Mouse (Mus musculus) urinary bladder, postnatal 25 days (tissue): ENCODE results near the gene Nfatc4.

Source experiments
- DNase-seq: peaks from one replicate; pipeline ENCODE4 v3.0.0; 2022; ENCODE audit warnings: low spot score

Gene Nfatc4

DNA sequence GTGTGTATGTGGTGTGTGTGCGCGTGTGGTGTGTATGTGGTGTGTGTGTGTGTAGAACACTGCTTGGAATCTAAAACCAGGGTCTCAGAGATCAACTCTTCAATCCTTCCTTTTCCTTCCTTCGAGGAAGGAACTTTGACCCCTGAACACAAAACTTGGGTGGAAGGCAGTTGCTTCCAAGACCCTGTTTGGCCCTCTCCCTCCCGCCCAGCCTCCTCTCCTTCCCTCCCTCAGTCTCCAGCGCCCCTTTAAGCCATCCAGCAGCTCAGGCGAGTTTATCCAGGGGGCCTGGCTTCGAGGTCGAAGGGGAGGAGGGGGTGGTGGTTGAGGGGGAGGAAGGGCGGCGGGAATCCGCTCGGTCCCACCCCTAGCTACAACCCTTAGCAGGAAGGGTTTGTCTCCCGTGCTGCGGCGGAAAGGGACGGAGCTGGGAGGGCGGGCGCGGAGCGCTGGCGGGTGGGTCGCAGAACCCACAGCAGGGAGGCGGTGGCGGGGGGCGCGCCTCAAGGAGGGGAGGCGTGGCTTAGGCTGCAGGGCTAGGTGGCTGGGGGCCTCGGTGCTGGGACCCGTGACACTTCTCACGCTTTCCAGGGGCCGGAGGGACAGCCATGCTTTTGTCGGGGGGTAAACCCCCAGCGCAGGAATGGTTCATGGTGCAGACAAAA lies 30.8 kb downstream of the Nfatc4 start, which contains the start of gene Nynrin:
Gene Nynrin (plus strand): TSS at position 390 of the 665 bp plus-strand sequence.
- peak; percentile 39 for DNase-seq

DNA sequence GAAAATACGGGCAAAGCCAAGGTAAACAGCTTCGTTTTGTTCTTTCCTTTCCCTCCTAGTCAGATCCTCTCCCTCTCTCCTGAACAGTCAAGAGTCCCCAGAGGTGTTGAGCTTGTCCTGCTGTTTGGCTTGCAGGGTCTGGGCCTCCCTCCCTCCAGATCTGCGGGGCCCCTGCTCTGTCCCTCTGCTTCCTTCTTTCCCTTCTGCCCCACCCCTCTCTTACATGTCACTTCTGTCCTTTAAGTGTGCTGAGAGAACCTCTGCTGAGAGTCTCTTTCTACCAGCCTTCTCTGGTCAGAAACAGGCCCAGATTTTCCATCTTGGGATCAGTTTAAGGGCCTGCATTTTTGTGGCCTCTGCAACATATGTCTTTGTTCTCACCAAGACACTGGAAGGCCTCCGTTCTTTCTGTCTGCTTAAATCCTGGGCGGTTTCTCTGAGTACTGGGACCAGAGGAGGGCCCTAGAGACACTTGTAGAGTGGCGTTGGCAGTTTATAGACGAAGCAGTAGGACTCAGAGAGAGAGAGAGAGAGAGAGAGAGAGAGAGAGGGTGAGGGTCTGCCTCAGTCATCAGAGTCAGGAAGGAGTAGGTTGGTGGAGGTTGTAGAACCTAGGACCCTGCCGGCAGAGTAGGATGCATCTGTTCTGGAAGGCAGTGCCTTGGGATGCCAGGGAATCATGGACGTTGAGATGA lies 31.6 kb downstream of the Nfatc4 start:
- no peak for DNase-seq

DNA sequence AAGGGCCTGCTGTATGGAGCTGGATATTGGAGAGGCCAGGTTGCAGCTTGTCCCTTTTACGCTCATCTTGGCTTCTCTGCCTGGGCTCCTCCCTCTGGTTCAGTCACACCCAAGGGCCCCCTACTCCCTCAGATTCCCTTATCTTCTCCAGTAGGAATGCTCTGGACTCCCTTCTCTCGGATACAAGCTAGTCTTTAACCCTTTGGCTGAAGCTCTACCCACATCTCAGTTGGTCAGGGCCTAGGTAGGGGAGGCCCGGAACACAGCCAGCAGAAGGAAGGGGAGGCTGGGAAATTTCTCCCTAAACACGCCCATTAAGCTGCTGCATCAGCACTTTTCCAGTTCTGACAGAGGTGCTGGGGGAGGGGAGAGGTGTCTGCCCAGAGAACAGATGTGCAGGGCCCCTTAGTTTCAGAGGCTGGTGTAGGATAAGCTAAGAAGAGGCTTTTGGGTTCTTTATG lies 32.2 kb downstream of the Nfatc4 start:
- DNase-seq = no peak

DNA sequence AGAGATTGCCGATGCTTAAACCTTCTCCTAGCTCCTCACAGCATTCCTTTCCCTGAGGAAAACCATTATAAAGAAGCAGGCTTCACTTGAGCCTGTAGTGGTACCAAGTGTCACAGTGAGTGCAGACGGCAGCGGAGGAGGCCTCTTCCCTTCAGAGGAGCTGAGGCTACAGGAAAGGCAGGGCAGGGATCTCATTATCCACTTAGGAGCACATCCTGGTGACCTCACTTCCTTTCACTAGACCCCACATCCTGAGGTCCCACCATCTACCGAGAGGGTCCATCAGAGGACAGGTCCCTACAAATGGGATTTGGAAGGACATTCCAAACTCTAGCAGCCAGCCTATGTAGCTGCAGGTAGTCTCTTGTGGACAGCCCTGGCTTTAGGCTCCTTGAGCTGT lies 34.6 kb downstream of the Nfatc4 start:
- no peak for DNase-seq

DNA sequence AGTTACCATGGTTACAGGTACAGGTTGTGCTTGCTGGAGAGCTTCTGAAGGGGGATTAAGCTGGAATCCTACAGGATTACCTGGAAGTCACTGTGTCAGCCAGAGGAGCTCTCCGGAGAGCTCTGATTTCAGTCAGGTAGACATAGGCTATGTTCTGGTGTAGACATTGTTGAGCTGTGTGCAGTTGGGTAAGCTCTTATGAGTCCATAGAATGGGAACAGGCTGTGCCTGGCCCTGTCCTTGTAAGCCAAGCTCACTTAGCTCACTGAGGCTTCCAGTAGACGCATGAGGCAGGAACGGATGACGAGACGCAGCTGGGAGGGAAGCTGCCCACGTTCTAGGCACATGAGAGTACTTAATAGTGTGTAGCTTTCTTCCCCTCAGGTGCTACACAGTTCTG lies 39.2 kb downstream of the Nfatc4 start:
- peak; percentile 3 for DNase-seq

DNA sequence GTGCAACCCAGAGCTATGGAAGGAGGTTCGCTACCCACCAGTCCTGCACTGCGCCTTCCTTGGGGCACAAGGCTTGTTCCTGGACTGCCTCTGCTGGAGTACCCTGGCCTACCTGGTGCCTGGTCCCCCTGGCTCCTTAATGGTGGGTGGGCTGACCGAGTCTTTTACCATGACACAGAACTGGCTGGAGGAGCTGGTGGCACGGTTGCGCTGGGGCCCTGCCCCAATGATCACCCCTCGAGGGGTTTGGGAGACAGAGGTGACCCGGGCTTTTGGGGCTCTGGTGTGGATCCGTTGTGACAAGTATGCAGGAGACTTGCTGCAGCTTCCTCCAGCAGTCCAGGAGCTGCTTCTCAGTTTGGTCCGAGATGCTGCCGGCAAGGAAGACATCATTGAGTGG lies 40.0 kb downstream of the Nfatc4 start:
- DNase-seq = no peak

DNA sequence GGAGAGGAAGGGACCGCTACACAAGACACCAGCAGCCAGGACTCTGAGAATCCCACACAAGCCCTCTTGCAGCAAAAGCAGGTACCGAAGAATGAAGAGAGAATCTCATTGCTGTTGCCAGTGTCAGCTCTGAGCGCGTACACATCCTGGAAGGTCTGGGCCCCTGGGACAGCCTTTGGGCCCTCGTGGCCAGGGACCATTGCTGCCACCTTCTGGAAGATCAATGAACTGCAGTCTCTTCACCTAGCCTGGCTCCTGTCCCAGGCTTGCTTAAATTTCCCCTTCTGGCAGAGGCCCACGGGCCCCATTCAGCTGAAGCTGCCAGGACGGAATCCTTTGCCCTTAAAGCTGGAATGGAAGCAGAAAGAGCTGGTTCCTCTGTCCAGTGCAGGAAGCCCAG lies 40.8 kb downstream of the Nfatc4 start:
- DNase-seq = peak; percentile 73

DNA sequence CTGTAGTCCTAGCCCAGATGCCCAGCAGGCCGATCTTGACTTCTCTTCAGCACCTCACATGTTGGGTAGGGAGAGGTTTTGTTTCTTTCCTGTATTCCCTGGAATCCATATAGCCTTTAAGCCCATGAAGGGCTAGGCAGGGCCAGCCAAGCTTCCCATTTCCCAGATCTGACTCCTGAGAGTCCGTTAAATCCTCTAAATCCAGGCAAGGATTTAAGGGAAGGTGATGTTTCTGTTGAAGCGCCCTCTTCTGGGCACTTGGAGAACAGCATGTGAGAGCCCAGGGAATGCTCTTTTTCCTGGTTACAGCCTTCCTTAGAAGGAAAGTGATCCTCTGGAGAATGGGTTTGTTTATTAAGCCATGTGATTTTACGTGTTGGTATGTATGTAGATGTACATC lies 44.0 kb downstream of the Nfatc4 start:
- DNase-seq = peak; percentile 58

DNA sequence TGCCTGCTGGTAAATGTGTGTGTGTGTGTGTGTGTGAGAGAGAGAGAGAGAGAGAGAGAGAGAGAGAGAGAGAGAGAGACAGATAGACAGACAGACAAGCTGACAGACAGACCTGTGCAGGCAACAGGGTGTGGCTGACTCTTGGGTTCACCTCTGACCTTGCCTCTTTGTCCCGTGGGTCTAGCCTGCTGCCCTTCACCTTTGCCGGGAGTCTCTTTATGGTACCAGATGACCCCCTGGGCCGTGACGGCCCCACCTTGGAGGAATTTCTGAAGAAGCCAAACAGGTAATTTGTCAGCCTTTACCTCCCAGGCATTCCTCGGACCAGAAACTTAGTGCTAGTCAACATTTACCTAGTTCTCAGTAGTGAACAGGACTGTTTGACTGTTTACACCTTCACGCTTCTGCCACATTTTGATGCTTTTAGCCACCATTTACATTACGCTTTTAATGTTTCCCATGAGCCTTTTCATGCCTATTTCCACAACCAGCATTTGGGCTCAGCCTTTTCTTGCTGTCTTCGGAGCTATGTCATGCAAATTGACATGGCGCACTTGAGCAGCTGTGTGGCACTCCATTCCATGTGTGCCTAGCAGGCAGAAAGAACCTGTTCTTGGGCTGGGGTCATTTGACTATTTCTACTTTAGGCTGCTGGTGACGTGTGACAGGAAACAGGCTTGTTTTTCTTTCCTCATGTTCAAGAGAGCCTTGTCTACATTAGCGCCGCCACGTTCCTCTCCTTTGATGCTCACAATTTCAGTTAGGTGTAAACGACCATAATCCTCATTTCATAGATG lies 45.5 kb downstream of the Nfatc4 start:
- no peak for DNase-seq

DNA sequence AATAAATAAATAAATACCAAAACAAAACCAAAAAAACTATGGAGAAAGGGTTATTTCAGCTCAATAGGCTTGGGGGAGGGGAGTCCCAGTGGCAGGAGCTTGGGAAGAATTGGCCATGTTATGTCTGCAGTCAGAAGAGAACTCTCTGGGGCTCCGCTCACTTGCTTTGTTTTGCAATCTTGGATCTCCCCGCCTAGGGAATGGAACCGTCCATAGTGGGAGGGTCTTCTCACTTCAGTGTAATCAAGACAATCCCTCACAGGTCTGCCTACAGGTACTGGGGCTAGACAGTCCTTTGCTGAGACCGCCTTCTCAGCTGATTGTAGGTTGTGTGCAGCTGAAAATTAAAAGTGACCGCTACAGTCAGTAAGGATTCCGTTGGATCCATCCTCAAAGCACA lies 46.6 kb downstream of the Nfatc4 start:
- no peak for DNase-seq

DNA sequence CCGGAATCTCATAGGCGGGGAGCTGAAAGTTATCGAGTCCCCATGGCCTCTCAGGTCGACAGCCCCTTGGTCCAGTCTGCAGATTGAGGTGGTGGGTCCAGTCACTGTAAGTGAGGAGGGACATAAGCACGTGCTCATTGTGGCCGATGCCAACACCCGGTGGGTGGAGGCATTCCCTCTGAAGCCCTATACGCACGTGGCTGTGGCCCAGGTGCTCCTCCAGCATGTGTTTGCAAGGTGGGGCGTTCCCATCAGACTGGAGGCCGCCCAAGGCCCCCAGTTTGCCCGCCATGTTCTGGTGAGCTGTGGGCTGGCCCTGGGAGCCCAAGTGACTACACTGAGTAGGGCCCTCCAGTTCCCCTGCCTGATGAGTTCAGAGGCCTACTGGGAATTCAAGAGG lies 49.1 kb downstream of the Nfatc4 start:
- no peak for DNase-seq

DNA sequence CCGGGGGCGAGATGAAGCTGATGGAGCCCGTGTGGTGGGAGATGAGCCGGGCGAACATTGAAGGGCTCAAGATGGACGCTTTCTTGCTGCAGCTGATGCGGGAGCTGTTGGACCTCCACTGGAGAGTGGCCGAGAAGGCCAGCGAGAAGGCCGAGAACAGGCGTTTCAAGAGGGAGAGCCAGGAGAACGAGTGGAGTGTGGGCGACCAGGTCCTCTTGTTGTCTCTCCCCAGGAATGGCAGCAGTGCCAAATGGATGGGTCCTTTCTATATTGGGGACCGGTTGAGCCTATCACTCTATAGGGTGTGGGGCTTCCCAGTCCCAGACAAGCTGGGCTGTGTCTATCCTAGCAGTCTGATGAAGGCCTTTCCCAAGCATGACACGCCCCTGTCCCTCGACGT lies 49.6 kb downstream of the Nfatc4 start:
- no peak for DNase-seq

DNA sequence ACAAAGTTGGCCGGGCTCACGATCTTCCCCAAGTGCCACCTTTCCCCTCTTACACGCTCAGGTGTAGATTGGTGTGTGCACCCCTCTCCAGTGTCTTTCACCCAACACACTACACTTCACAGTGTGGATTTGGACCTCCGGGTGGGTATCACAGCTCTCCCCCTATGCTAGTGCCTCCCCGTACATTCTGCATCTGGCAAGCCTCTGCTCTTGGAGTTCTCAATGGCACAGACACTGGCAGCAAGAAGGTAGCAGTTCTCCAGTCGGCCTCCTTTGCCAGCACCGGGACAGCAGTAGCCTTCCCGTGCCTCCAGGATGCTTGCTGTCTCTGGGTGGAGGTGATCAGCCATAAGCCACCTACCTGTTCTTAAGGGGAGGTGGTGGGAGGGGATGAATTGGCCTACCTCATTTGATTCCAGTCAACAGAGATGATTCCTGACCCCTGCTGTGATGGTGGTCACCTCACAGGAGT lies 50.3 kb downstream of the Nfatc4 start:
- DNase-seq = no peak

DNA sequence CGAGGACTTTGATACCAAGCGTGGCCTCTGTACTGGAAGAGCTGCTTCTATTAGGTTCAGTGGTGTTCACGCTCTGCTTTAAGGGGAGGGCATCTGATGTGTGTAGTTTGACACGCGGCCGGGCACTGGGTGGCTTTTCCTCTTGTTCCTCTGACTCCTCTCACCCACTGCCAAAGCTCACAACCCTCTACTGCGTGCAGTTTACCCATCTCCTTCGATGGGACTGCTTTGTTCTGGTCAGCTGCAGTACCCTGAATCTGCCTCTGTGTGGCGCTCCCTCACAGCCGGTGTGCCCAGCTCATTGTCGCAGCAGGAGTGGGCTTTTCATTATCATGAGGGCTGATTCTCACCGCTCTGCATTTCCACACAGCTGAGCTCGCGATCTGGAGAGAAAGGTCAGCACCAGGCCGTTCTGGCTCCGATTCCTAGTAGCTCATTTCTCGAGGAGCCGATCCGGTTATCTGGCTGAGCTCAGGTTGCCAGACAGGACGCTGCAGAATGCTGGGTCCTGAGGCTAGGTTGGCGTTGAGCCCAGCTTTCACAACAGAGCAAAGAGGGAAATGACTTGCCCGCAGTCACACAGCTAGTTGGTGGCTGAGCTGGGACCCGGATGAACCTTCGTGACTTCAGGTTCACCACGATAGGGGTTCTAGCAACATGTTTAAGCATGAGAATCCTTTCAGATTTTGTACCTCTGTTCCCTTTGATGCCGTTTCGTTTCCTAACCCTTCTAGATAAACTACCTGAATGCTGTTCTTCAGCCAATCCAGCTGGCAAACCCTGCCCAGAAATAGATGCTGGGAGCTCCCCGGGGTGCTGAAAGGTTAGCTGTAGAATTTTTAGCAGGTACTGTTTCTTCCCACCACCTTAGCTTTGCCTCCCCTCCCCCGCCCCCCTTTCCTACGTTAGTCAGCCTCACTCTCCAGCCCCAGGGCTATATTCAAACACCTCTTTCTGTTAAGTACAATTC lies 51.1 kb downstream of the Nfatc4 start:
- peak; percentile 65 for DNase-seq

DNA sequence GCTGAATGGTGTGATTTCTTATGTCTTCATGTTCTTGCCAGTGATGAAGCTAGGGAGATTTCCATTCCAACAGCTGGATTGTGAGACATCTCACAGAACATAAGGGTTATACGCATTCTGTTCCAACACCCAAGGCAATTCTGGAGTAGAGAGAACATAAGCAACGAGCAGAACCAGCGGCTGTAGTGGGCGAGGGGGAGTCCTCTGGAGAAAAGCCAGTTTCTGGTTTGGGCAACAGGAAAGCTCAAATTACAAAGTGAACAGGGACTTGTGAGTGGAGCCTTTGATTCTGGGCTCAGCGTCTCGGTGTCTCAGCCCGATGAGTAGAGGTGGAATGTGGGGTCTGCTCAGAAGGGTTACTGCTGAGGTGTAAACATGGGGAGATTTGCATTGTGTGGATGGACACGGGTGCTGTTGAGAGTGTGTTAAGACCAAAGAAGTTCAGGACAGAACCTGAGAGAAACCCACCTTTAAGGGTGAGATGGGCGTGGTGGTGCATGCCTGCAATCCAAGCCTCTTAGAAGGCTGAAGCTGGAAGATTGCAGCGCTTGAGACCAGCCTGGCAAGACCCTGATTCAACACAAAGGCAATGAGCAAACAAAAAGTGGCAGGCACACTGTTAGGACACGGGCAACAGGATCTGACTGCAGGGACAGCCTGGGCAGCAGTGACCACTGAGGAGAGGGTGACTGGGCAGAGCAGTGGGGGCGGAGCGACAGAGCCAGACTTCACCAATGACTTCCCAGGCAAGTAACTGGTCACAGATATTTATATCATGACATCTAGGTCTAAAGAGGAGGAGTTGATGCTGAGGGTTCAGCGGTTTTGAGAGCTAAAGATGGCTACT lies 54.7 kb downstream of the Nfatc4 start:
- DNase-seq = no peak

DNA sequence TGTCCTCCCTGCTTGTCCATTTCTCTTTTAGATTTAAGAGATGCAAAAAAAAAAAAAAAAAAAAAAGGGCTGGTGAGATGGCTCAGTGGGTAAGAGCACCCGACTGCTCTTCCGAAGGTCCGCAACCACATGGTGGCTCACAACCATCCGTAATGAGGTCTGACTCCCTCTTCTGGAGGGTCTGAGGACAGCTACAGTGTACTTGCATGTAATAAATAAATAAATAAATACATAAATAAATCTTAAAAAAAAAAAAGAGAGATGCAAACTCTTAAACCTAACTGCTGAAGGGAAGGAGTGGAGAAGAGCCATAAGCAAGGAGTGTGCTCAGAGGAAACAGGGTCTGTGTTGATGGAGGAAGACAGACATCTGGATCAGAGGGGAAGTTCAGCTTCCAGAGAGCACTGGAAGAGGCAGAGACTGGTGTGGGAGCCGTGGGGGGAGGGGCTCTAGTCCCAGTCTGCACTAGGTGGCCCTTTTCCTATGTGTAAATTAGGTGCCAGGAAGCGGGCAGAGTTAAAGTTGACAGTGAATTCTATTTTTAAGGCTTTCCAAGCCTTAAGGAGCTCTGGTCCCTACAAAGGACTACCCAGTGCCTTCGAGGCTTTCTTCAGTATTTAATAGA lies 55.5 kb downstream of the Nfatc4 start:
- no peak for DNase-seq

DNA sequence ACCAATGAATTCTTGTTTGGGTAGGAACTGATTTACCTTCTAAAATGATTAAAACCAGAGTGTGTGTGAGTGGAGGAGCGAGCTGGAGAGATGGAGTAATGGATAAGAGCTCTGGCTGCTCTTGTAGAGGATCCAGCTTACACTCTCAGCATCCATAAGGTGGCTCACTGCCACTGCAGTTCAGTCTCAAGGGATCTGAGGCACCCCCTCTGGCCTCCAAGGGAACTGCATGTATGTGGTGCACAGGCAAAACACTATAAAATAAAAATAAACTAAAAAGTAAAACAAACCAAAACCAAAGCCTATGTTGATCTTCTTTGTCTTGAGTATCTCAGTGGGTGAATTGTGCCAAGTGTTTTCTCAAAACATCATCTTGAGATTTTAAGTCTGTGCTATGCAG lies 56.7 kb downstream of the Nfatc4 start:
- peak; percentile 69 for DNase-seq

DNA sequence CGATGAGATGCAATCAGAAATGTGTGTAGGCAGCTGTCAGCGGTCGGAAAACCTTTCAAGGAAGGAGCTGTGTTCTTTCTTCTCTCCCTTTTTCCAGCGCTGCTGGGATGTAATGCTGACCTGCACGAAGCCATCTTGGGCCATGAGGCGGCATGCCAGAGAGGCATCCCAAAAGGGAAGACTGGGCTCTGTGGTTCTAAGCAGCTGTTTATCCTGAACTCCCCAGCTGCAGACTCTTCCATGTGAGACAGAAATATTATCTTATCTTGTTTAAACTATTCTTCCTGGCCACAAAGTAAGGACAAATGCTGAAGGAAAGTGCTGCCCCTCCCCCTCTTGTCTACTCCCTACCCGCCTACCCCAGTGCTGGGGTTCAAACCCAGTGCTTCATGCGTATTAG lies 58.0 kb downstream of the Nfatc4 start:
- no peak for DNase-seq

DNA sequence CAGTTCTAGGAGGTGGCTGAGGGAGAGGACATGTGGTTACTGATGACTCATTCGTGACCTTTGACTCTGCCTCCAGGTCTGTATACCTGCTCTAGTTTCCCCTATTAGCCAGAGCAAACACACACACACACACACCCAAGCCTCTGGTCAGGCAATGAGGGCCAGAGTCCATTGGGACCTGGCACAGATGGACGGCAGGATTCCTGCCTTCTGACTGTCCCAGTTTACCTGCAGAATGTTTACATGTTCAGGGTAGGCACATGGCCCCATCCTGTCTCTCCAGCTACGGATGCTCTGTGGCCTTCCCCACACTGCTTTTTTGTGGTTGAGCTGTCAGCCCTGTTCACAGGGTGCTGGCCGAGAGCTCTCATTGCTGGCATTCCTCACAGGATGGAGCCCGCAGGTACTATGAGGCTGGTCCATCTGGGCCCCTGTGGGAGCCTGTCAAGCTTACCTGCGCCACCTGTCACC lies 59.3 kb downstream of the Nfatc4 start:
- no peak for DNase-seq

DNA sequence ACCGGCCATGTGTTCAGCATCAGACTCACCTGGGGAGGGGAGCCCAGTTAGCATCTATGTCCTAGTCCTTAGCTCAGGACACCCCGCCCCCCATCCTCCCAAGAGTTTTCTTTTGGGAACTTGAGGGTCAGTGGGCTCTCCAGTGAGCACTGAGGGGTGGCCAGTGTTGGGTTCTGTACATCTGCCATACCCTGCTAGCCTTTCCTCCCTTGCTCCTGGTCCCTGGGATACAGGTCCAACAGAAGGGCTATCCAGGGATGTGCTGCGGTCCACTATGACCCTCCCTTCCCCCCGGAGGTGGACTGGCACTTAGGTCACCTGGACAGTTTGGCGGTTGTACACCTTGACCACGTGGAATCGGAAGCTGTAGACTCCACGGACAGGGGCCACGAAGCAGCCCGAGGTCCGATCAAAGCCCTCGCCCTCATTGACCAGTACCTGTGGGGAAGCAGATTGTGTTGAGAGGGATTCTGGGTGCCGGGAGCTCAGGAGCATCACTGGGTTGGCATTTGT lies 60.3 kb downstream of the Nfatc4 start:
- no peak for DNase-seq
